Mouse (Mus musculus) intestine, embryonic 16.5 days (tissue): ENCODE measurements around the gene Ncf2. TPM values are rescaled to one million over a fixed set of nuclear protein-coding genes. Genes with fewer than 3 reads are reported as not detected.

ENCODE experiments used
- ATAC-seq: fragments of 200-750 bp; cut with Nextera tagmentation; 2 replicates; pipeline ENCODE4 v1.8.0; 2017; ENCODE audit warnings: moderate TSS enrichment, moderate library complexity
- H3K27ac ChIP-seq: fragments of 300-500 bp; sonication (generic); 2 replicates; pipeline ENCODE4 v1.5.1; 2014; ENCODE audit warnings: mild to moderate bottlenecking, low read length
- H3K27me3 ChIP-seq: fragments of 300-500 bp; sonication (generic); replicated peaks from 2 replicates; pipeline ENCODE4 v1.6.1; 2014; ENCODE audit warnings: low read length, control low read depth, mixed read lengths; ENCODE audit not compliant: control insufficient read depth, insufficient read depth
- H3K36me3 ChIP-seq: fragments of 300-500 bp; sonication (generic); 2 replicates; pipeline ENCODE4 v1.6.1; 2014; ENCODE audit warnings: low read length, control low read depth; ENCODE audit not compliant: control insufficient read depth, insufficient read depth
- H3K4me1 ChIP-seq: fragments of 300-500 bp; sonication (generic); 2 replicates; pipeline ENCODE4 v1.6.1; 2014; ENCODE audit warnings: low read length, control low read depth, mixed read lengths; ENCODE audit not compliant: control insufficient read depth, insufficient read depth
- H3K4me2 ChIP-seq: fragments of 300-500 bp; sonication (generic); 2 replicates; pipeline ENCODE4 v1.6.1; 2014; ENCODE audit warnings: low read depth, low read length, control low read depth
- H3K4me3 ChIP-seq: fragments of 300-500 bp; sonication (generic); 2 replicates; pipeline ENCODE4 v1.5.1; 2014; ENCODE audit warnings: mild to moderate bottlenecking, low read length
- H3K9ac ChIP-seq: fragments of 300-500 bp; sonication (generic); 2 replicates; pipeline ENCODE4 v1.6.1; 2014; ENCODE audit warnings: low read depth, low read length
- H3K9me3 ChIP-seq: fragments of 300-500 bp; sonication (generic); 2 replicates; pipeline ENCODE4 v1.6.1; 2016; ENCODE audit warnings: low read length, control low read depth; ENCODE audit not compliant: control insufficient read depth
- WGBS: fragments of 180-500 bp; shearing (Covaris S2); extraction: QIAGEN DNeasy Blood & Tissue Kit; methylation state at CpG from one replicate; pipeline ENCODE4 v1.1.7; 2014; 5-methylcytosine and 5-hydroxymethylcytosine counted together
- polyA plus RNA-seq: library from polyadenylated mRNA; unstranded; fragments of >200 nt; fragmentation: Nextera tagmentation; extraction: Ambion mirVana; gene quantifications from 2 replicates; pipeline ENCODE4 v1.2.1, GENCODE M21; 2015

Gene Ncf2
- polyA plus RNA-seq, 1 experiment from 2014 or later = 10.6 TPM

DNA sequence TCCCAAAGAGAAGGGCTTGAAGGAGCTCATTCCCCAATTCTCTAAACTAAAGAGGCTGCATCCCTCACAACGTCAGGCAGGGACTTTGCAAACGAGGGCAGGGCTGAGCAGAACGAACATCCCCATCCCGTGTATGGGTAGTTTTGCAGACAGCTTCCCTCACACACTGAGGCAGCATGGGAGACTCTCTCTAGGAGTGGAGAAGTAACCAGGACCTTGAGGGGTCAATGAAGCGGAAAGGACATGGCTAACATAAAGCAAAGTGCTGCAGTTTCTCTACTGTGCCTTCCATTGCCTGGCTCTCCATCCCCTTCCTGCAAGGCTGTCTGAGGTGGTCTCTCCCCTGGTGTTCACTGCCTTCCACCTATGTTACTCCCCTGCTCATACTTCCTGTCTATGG is 28.2 kb downstream of the Ncf2 start:
- H3K4me2 ChIP-seq = no peak overlapping the region
- H3K4me1 ChIP-seq = no peaks in the 10 kb centered on the region
- H3K4me3 ChIP-seq = no peak overlapping the region
- ATAC-seq = no peak
- no peak overlapping the region for H3K9ac ChIP-seq
- no peaks in the 10 kb centered on the region for H3K36me3 ChIP-seq
- 79% methylated on average over 5 of the region's 5 CpGs for WGBS
- no peak overlapping the region for H3K27ac ChIP-seq
- H3K27me3 ChIP-seq = no peaks in the 10 kb centered on the region
- H3K9me3 ChIP-seq = no peaks in the 10 kb centered on the region

DNA sequence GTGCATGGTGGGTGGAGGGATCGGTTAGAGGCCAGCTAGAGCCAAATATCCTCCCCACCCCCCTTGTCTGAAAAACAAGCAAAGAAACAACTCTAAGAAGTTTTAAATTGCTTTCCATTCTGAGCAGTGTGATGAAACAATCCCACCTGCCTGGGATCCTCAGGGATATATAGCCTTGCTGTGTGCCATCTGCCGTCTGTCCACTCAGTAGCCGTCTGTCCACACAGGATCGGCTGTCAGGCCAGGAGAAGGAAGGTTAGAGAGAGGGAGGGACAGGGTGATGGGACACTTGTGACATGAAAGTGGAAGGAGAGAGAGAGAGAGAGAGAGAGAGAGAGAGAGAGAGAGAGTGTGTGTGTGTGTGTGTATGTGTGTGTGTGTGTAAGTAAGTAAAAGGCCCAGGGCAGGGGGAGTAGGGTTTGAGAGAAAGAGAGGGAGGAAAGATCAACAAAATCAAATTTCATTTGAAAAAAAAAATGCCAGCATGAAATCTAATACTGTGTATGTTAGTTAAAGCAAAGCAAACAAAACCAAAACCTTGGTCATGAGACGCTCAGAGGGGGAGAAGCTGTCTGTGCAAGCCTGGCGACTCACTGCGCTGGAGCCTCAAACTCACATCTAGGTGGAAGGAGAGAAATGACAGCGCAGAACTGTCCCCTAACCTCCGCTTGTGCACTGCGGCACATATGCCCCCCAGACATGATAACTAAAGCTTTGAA is 28.8 kb downstream of the Ncf2 start:
- no peak for ATAC-seq
- no peak overlapping the region for H3K9ac ChIP-seq
- no peak overlapping the region for H3K4me2 ChIP-seq
- WGBS = 70% methylated on average over 10 of the region's 10 CpGs
- no peaks in the 10 kb centered on the region for H3K9me3 ChIP-seq
- no peaks in the 10 kb centered on the region for H3K27me3 ChIP-seq
- H3K36me3 ChIP-seq = no peaks in the 10 kb centered on the region
- no peaks in the 10 kb centered on the region for H3K4me1 ChIP-seq
- H3K27ac ChIP-seq = no peak overlapping the region
- H3K4me3 ChIP-seq = no peak overlapping the region

DNA sequence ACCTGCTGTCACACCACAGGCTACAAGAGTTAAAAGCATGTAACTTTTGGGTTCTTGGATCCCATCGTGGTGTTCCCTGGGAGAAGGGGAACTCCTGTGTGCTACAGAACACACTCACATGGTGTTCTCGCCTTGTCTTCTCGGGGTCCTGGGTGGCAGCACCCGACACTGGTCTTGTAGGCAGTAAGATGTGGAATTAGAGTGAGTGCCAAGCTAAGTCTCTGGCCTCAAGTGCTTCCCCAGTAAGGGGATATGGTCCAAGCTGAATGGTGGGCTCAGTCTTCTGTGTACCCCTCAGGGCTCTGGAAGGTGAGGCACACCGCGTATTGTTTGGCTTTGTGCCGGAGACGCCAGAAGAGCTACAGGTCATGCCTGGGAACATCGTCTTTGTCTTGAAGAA is 30.1 kb downstream of the Ncf2 start:
- no peak for ATAC-seq

DNA sequence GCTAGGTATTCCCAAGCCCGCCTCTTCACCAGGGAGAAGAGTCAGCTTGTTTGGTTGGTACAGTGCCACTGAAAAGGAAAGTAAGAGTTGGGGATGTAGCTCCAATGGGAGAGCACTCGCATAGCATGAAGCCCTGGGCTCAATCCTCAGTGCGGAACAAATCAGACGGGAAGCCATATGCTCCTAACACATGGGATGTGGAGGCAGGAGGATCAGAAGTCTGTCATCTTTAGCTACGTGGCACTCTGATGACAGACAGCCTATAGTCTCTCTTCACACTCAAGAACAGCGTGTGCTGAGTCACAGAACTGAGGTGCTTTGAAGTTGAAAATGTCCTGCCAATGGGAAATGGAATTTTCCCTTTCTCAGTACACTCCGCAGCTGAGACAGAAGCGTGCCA is 31.0 kb downstream of the Ncf2 start:
- no peaks in the 10 kb centered on the region for H3K27me3 ChIP-seq
- no peaks in the 10 kb centered on the region for H3K9me3 ChIP-seq
- no peaks in the 10 kb centered on the region for H3K36me3 ChIP-seq
- H3K9ac ChIP-seq = no peak overlapping the region
- ATAC-seq = no peak
- H3K4me2 ChIP-seq = no peak overlapping the region
- 88% methylated on average over 8 of the region's 8 CpGs for WGBS
- no peak overlapping the region for H3K27ac ChIP-seq
- no peak overlapping the region for H3K4me3 ChIP-seq
- no peaks in the 10 kb centered on the region for H3K4me1 ChIP-seq

More for the DNA sequence above, 30.1 kb downstream of the Ncf2 start:
- Histone ChIP-seq H3K9me3 (no peaks in the 10 kb centered on the region), H3K4me1 (no peaks in the 10 kb centered on the region), H3K27ac (no peak overlapping the region), H3K4me2 (no peak overlapping the region), H3K9ac (no peak overlapping the region), H3K27me3 (no peaks in the 10 kb centered on the region), H3K36me3 (no peaks in the 10 kb centered on the region), H3K4me3 (no peak overlapping the region)
- 94% methylated on average over 9 of the region's 9 CpGs for WGBS

DNA sequence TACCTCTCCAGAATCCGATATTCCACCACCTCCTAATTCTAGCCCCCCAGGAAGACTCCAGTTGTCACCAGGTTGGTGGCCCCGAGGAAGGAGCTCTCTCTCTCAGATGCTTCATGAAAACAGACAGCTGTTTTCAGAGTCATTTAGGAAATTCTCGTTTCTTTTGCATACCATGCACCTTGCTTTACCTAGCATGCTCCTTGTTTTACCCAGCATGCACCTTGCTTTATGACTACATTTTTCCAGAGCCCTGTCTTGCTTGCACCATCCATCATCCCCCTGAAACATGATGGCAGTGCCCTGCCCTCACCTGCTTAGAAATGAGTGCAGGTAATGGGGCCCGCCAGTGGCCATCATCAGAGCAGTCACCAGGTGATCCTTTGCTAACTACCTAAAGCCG is 31.6 kb downstream of the Ncf2 start:
- Histone ChIP-seq H3K36me3 (0 out of 2 replicates have a peak, but pooled peaks cover 2% of the 10 kb centered on the region), H3K27me3 (no peaks in the 10 kb centered on the region), H3K4me2 (no peak overlapping the region), H3K4me3 (no peak overlapping the region), H3K9ac (no peak overlapping the region), H3K4me1 (no peaks in the 10 kb centered on the region), H3K9me3 (no peaks in the 10 kb centered on the region), H3K27ac (no peak overlapping the region)
- ATAC-seq = no peak
- 83% methylated on average over 5 of the region's 5 CpGs for WGBS

DNA sequence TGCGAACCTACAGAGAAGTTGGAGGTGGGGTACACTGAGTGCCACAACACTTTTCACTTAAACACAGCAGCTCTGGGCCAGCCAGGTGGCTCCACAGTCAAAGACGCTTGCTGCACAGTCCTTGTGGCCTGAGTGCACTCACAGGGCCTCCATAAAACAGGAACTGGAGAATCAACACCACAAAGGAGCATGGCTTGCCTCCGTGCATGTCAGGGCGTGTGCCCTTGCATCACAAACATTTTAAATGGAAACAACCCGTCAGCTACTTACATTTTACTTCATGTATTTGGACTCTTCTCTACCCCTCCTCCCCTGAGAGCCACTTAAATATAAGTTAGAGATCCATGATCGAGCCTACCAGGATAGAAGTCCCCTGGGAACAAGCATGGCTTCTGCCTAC is 32.3 kb downstream of the Ncf2 start:
- Histone ChIP-seq H3K4me1 (no peaks in the 10 kb centered on the region), H3K9me3 (no peaks in the 10 kb centered on the region), H3K4me2 (no peak overlapping the region), H3K27ac (no peak overlapping the region), H3K4me3 (no peak overlapping the region), H3K27me3 (no peaks in the 10 kb centered on the region), H3K9ac (no peak overlapping the region), H3K36me3 (0 out of 2 replicates have a peak, but pooled peaks cover 2% of the 10 kb centered on the region)
- 77% methylated on average over 6 of the region's 6 CpGs for WGBS
- ATAC-seq = no peak

DNA sequence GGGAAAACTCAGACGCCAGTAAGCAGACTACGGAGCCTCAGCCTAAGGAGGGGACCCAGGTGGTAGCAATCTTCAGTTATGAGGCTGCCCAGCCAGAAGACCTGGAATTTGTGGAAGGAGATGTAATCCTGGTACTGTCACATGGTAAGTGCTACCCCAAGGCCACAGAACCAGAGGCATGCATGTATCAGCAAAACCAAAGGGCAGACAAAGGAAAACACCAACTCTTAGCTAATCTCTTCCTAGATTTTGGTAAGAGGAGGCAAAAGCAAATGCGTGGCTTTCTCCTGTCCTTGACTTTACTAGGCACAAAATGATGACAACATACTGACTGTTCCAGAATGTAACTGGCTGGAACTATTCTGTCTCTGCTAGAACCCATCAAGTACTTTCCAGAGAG is 35.1 kb downstream of the Ncf2 start:
- Histone ChIP-seq H3K27me3 (no peaks in the 10 kb centered on the region), H3K36me3 (peaks cover 13% of the 10 kb centered on the region), H3K4me3 (no peak overlapping the region), H3K9me3 (no peaks in the 10 kb centered on the region), H3K27ac (no peak overlapping the region), H3K9ac (no peak overlapping the region), H3K4me1 (no peaks in the 10 kb centered on the region), H3K4me2 (no peak overlapping the region)
- no peak for ATAC-seq
- WGBS = 92% methylated on average over 3 of the region's 3 CpGs

DNA sequence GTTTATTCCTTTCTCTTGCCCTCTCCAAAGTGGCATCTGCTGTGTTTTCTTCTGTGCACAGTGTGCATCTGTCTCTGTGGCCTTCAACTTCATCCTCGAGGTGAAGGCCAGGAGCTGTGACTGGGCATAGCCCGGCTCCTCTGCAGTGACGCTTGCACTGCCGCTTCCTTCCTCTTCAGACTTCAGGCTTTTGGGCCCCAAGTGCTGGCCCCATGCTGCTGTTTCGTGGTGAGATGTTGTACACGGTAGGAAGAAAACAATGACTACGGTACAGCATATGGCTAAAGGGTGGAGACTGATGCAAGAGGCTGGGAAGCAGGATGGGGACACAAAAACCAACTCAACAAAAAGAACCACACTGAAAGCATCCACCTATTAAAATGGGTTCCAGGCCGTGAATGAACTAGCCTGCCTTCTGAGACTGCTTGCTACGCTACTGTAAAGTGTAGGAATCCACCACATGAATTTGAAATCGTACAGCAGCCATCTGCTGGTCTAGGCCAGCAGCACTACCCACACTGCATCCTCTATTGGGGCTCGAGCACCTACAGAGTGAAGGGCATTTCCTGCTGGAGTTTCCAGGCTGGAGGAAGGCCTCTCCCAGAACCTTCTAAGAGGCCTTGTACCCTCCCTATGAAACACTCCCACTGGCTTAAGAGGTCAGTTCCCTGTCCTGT is 38.2 kb downstream of the Ncf2 start:
- Histone ChIP-seq H3K9me3 (no peaks in the 10 kb centered on the region), H3K27me3 (no peaks in the 10 kb centered on the region), H3K9ac (no peak overlapping the region), H3K4me1 (no peaks in the 10 kb centered on the region), H3K27ac (no peak overlapping the region), H3K4me3 (no peak overlapping the region), H3K36me3 (peaks cover 17% of the 10 kb centered on the region), H3K4me2 (no peak overlapping the region)
- no peak for ATAC-seq
- 84% methylated on average over 11 of the region's 11 CpGs for WGBS

DNA sequence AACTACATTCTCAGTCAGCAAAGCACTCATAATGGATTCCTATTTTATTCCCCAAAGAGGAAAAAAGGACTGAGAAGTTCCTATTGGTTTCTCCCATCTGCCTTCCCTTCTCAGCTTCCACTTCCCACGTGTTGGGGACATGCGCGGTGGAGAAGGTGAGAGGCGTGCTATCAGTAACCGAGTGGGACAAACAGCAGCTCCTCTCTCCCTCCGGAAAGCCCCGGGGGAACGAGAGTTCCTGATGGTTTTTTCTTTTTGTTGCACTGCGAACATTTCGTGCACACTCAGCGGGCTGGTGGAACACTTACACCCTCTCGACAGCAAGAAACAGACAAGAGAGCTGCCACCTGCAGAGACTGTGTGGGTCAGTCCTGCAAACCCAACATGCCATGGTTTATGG is 38.8 kb downstream of the Ncf2 start:
- Histone ChIP-seq H3K4me1 (no peaks in the 10 kb centered on the region), H3K36me3 (peaks cover 17% of the 10 kb centered on the region), H3K27ac (no peak overlapping the region), H3K9me3 (no peaks in the 10 kb centered on the region), H3K9ac (no peak overlapping the region), H3K4me2 (no peak overlapping the region), H3K4me3 (no peak overlapping the region), H3K27me3 (no peaks in the 10 kb centered on the region)
- no peak for ATAC-seq
- 91% methylated on average over 12 of the region's 12 CpGs for WGBS
